Mouse (Mus musculus): ENCODE measurements around the gene Wdfy4. TPM values are rescaled to one million over a fixed set of nuclear protein-coding genes. Genes with fewer than 3 reads are reported as not detected.
A peak's percentile ranks its signal among the peaks of the same experiment; 100 is the strongest.

The Wdfy4 gene
- total RNA-seq, 2 experiments from 2014 or later = 0.41 to 0.42 TPM

- Histone ChIP-seq H3K27ac (no peak overlapping the region), H3K4me3 (no peak overlapping the region)
- no peak for DNase-seq
- TF ChIP-seq CTCF (IDR thresholded peaks at IDR 0.05) = no peak
- intact Hi-C loops (cut with DNase I) = no loop called here
Observed at GRCm38 (mm10) chr14:33210806-33211205, 25.5 kb upstream of the Wdfy4 start.

GRCm38 (mm10) chr14:33208331-33208730, 23.0 kb upstream of the Wdfy4 start:
- no peak for TF ChIP-seq CTCF (IDR thresholded peaks at IDR 0.05)

GRCm38 (mm10) chr14:33207011-33207410, 21.7 kb upstream of the Wdfy4 start:
- intact Hi-C loops (cut with DNase I) = loop anchor here (5.0 kb wide), 2 partner anchors 60 to 435 kb away; no protein-coding TSS in a partner anchor
- no peak overlapping the region for H3K27ac ChIP-seq
- no peak overlapping the region for H3K4me3 ChIP-seq
- no peak for DNase-seq
- peak; percentile 50 for TF ChIP-seq CTCF (IDR thresholded peaks at IDR 0.05)

More at GRCm38 (mm10) chr14:33208331-33208730, 23.0 kb upstream of the Wdfy4 start:
- DNase-seq = no peak
- H3K4me3 ChIP-seq = no peak overlapping the region
- intact Hi-C loops (cut with DNase I) = loop anchor here (5.0 kb wide), 2 partner anchors 61 to 436 kb away; no protein-coding TSS in a partner anchor
- no peak overlapping the region for H3K27ac ChIP-seq

- no peak for DNase-seq
- intact Hi-C loops (cut with DNase I) = loop anchor here (5.0 kb wide), 2 partner anchors 58 to 433 kb away; no protein-coding TSS in a partner anchor
- Histone ChIP-seq H3K27ac (no peak overlapping the region), H3K4me3 (no peak overlapping the region)
- peak; percentile 45 for TF ChIP-seq CTCF (IDR thresholded peaks at IDR 0.05)
Observed at GRCm38 (mm10) chr14:33205280-33205965, 20.1 kb upstream of the Wdfy4 start.

GRCm38 (mm10) chr14:33203777-33204176, 18.5 kb upstream of the Wdfy4 start:
- H3K4me3 ChIP-seq = no peak overlapping the region
- intact Hi-C loops (cut with DNase I) = no loop called here
- no peak overlapping the region for H3K27ac ChIP-seq
- no peak for TF ChIP-seq CTCF (IDR thresholded peaks at IDR 0.05)
- DNase-seq = no peak

GRCm38 (mm10) chr14:33202885-33203284, 17.6 kb upstream of the Wdfy4 start:
- no peak for DNase-seq
- no peak overlapping the region for H3K4me3 ChIP-seq
- H3K27ac ChIP-seq = no peak overlapping the region
- intact Hi-C loops (cut with DNase I) = no loop called here
- no peak for TF ChIP-seq CTCF (IDR thresholded peaks at IDR 0.05)

- Histone ChIP-seq H3K4me3 (no peak overlapping the region), H3K27ac (no peak overlapping the region)
- TF ChIP-seq CTCF (IDR thresholded peaks at IDR 0.05) = no peak
- intact Hi-C loops (cut with DNase I) = no loop called here
- DNase-seq = no peak
Observed at GRCm38 (mm10) chr14:33202161-33202560, 16.9 kb upstream of the Wdfy4 start.

- TF ChIP-seq CTCF (IDR thresholded peaks at IDR 0.05) = no peak
- intact Hi-C loops (cut with DNase I) = no loop called here
- Histone ChIP-seq H3K4me3 (no peak overlapping the region), H3K27ac (no peak overlapping the region)
- DNase-seq = no peak
Observed at GRCm38 (mm10) chr14:33194241-33194640, 8.9 kb upstream of the Wdfy4 start.

- intact Hi-C loops (cut with DNase I) = no loop called here
- no peak for TF ChIP-seq CTCF (IDR thresholded peaks at IDR 0.05)
- H3K4me3 ChIP-seq = no peak overlapping the region
- no peak for DNase-seq
- no peak overlapping the region for H3K27ac ChIP-seq
Observed at GRCm38 (mm10) chr14:33193762-33194161, 8.5 kb upstream of the Wdfy4 start.

- Histone ChIP-seq H3K4me3 (no peak overlapping the region), H3K27ac (no peak overlapping the region)
- intact Hi-C loops (cut with DNase I) = no loop called here
- no peak for DNase-seq
- TF ChIP-seq CTCF (IDR thresholded peaks at IDR 0.05) = no peak
Observed at GRCm38 (mm10) chr14:33190646-33191045, 5.3 kb upstream of the Wdfy4 start.

GRCm38 (mm10) chr14:33189849-33190423, 4.6 kb upstream of the Wdfy4 start:
- intact Hi-C loops (cut with DNase I) = no loop called here
- no peak for TF ChIP-seq CTCF (IDR thresholded peaks at IDR 0.05)
- no peak overlapping the region for H3K27ac ChIP-seq
- DNase-seq = no peak
- no peak overlapping the region for H3K4me3 ChIP-seq

GRCm38 (mm10) chr14:33189230-33189629, 3.9 kb upstream of the Wdfy4 start:
- intact Hi-C loops (cut with DNase I) = no loop called here
- no peak for TF ChIP-seq CTCF (IDR thresholded peaks at IDR 0.05)
- H3K4me3 ChIP-seq = no peak overlapping the region
- no peak overlapping the region for H3K27ac ChIP-seq
- no peak for DNase-seq

GRCm38 (mm10) chr14:33187201-33187600, 1.9 kb upstream of the Wdfy4 start:
- TF ChIP-seq CTCF (IDR thresholded peaks at IDR 0.05) = no peak
- no peak overlapping the region for H3K27ac ChIP-seq
- intact Hi-C loops (cut with DNase I) = no loop called here
- no peak for DNase-seq
- no peak overlapping the region for H3K4me3 ChIP-seq

GRCm38 (mm10) chr14:33180102-33180501, 5.2 kb downstream of the Wdfy4 start:
- DNase-seq = no peak
- no peak overlapping the region for H3K4me3 ChIP-seq
- TF ChIP-seq CTCF (IDR thresholded peaks at IDR 0.05) = no peak
- H3K27ac ChIP-seq = no peak overlapping the region
- intact Hi-C loops (cut with DNase I) = no loop called here

Data from gastrocnemius, adult 2 months (tissue).